Mouse (Mus musculus) kidney, postnatal 14 days (tissue): Measurements from ENCODE around the gene Dusp1.

Source experiments
- DNase-seq: peaks from one replicate; pipeline ENCODE4 v3.0.0; 2022; ENCODE audit warnings: mixed read lengths

The Dusp1 gene

GRCm38 (mm10) chr17:26457506-26457905 is 104.4 kb downstream of the Dusp1 start:
- DNase-seq, result no peak
